Mouse (Mus musculus): ENCODE measurements around the gene Ltbp1.

GRCm38 (mm10) chr17:75013868-75014267 is 8.5 kb downstream of the Ltbp1 start:
- TF ChIP-seq CTCF (IDR thresholded peaks at IDR 0.05 in 2 of 3, conservative IDR thresholded peaks at IDR 0.05 in 1 of 3; ENCODE audit: control insufficient read depth in 1 of 3, insufficient read depth in 1 of 3, low read depth in 2 of 3, low read length in 3 of 3, poor library complexity in 1 of 3, severe bottlenecking in 1 of 3) (no peak), POLR2A (IDR thresholded peaks at IDR 0.05; ENCODE audit: control insufficient read depth in 1 of 2, insufficient read depth in 1 of 2, low read depth in 1 of 2, low read length in 2 of 2, poor library complexity in 1 of 2) (no peak), ZKSCAN1 (IDR thresholded peaks at IDR 0.05; ENCODE audit: low read depth, low read length) (no peak), ETS1 (IDR thresholded peaks at IDR 0.05; ENCODE audit: low read depth, low read length) (no peak), USF2 (IDR thresholded peaks at IDR 0.05; ENCODE audit: borderline replicate concordance in 1 of 2, insufficient read depth in 1 of 2, low read depth in 1 of 2, low read length in 2 of 2) (no peak), MAZ (IDR thresholded peaks at IDR 0.05; ENCODE audit: low read depth, low read length) (no peak), CHD2 (IDR thresholded peaks at IDR 0.05; ENCODE audit: low read length) (no peak)

All from MEL (cell line).